ENCODE assay signal across 19 mouse cellular contexts in the genomic region with DNA sequence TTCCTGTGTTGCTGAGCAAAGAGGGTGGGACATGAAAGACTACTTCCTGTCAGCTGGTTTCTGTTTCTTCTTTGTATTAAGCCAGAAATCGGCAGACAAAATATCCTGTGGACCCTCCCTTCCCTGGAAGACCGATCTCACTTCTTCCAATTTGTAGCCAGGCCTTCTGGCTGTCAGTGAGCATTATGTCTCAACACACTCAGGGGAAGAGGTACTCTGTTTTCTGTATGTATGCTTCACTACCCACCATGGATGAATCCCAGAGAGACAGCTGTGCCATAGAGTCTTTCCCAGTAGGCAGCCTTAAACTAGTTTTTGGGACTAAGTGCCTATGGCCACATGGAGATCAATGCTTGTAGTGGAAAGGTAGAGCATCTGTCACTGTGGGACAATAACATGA.
DNase-seq lines count a peak whose midpoint lies in the region; ATAC-seq and TF ChIP-seq lines count a peak whose summit lies in the region.
"Had no signal": no experiment of that assay in that cellular context is flagged by ENCODE, and none has a peak within 500 bp of the region (broad histone marks: within the 10 kb centered on the region; RNA-seq: fewer than 3 reads in every experiment).

No protein-coding gene starts in this region.

- no peaks in the 10 kb centered on the region; the same call in 1 of the 2 replicates for H3K4me1 ChIP-seq in kidney, adult 2 months (ENCODE audit: control insufficient read depth, insufficient read depth, low read length)
- H3K4me1 ChIP-seq in kidney, embryonic 15.5 days = no peaks in the 10 kb centered on the region
- no peaks in the 10 kb centered on the region for H3K4me1 ChIP-seq in midbrain, postnatal 0 days (ENCODE audit: insufficient read depth, low read length)
- no peaks in the 10 kb centered on the region for H3K4me1 ChIP-seq in midbrain, embryonic 11.5 days (ENCODE audit: control insufficient read depth, insufficient read depth, low read length)
- H3K4me1 ChIP-seq: forebrain, embryonic 12.5 days; intestine, embryonic 15.5 days; liver, embryonic 15.5 days; neural tube, embryonic 15.5 days; stomach, embryonic 15.5 days had no signal

- H3K9ac ChIP-seq in kidney, embryonic 15.5 days = no peak overlapping the region
- no peak overlapping the region for H3K9ac ChIP-seq in midbrain, postnatal 0 days (replicated peaks; ENCODE audit: low read length, poor library complexity, severe bottlenecking)
- no peak overlapping the region for H3K9ac ChIP-seq in midbrain, embryonic 11.5 days (ENCODE audit: low read length)
- H3K9ac ChIP-seq: forebrain, embryonic 12.5 days; intestine, embryonic 15.5 days; limb, embryonic 15.5 days; liver, embryonic 15.5 days; neural tube, embryonic 15.5 days; stomach, embryonic 15.5 days had no signal

- no peak for TF ChIP-seq CTCF in kidney, adult 2 months (conservative IDR thresholded peaks at IDR 0.05; ENCODE audit: insufficient read depth, insufficient read length, low read depth, low read length)
- TF ChIP-seq CTCF in midbrain, postnatal 0 days (IDR thresholded peaks at IDR 0.05) = no peak

- intact Hi-C loops in heart, postnatal 36 days (cut with DNase I) = loop anchor here (5.0 kb wide), 1 partner anchor 74 kb away; no protein-coding TSS in a partner anchor

- no peak for ATAC-seq in kidney, embryonic 15.5 days (replicated peaks; ENCODE audit: low FRiP score)
- no peak for ATAC-seq in midbrain, postnatal 0 days (ENCODE audit: low FRiP score)
- no peak for ATAC-seq in midbrain, embryonic 11.5 days (ENCODE audit: low FRiP score)
- no peak for ATAC-seq in granulocyte monocyte progenitor cell, adult 5-6 weeks (replicated peaks; ENCODE audit: poor library complexity, severe bottlenecking)
- ATAC-seq: intestine, embryonic 15.5 days had no signal

- H3K36me3 ChIP-seq in kidney, adult 2 months (ENCODE audit: control insufficient read depth, insufficient read depth, low read length) = no peaks in the 10 kb centered on the region
- H3K36me3 ChIP-seq in kidney, embryonic 15.5 days = no peaks in the 10 kb centered on the region
- H3K36me3 ChIP-seq in midbrain, postnatal 0 days (ENCODE audit: insufficient read depth, low read length) = no peaks in the 10 kb centered on the region
- no peaks in the 10 kb centered on the region for H3K36me3 ChIP-seq in midbrain, embryonic 11.5 days (ENCODE audit: control insufficient read depth, insufficient read depth, low read length)
- H3K36me3 ChIP-seq: forebrain, embryonic 12.5 days; intestine, embryonic 15.5 days; limb, embryonic 15.5 days; liver, embryonic 15.5 days; neural tube, embryonic 15.5 days; stomach, embryonic 15.5 days had no signal

- no peak overlapping the region for H3K27ac ChIP-seq in kidney, adult 2 months (ENCODE audit: insufficient read depth, low read depth, low read length)
- no peak overlapping the region for H3K27ac ChIP-seq in kidney, embryonic 15.5 days
- H3K27ac ChIP-seq in midbrain, postnatal 0 days (ENCODE audit: low read depth, low read length) = no peak overlapping the region
- H3K27ac ChIP-seq in midbrain, embryonic 11.5 days (ENCODE audit: low read depth, low read length) = no peak overlapping the region
- H3K27ac ChIP-seq: forebrain, embryonic 12.5 days; intestine, embryonic 15.5 days; limb, embryonic 15.5 days; liver, embryonic 15.5 days; neural tube, embryonic 15.5 days; stomach, embryonic 15.5 days had no signal

- no peaks in the 10 kb centered on the region for H3K27me3 ChIP-seq in kidney, adult 2 months (replicated peaks; ENCODE audit: control insufficient read depth, insufficient read depth, low read length)
- H3K27me3 ChIP-seq in kidney, embryonic 15.5 days = no peaks in the 10 kb centered on the region
- no peaks in the 10 kb centered on the region for H3K27me3 ChIP-seq in midbrain, postnatal 0 days (ENCODE audit: insufficient read depth, low read length)
- H3K27me3 ChIP-seq in midbrain, embryonic 11.5 days (ENCODE audit: control insufficient read depth, insufficient read depth, low read length) = no peaks in the 10 kb centered on the region
- H3K27me3 ChIP-seq: forebrain, embryonic 12.5 days; intestine, embryonic 15.5 days; limb, embryonic 15.5 days; liver, embryonic 15.5 days; neural tube, embryonic 15.5 days; stomach, embryonic 15.5 days had no signal

- WGBS in kidney, adult 2 months = 44% methylated on average over 2 of the region's 2 CpGs
- 68% methylated on average over 2 of the region's 2 CpGs for WGBS in kidney, embryonic 15.5 days
- WGBS in midbrain, postnatal 0 days = 64% methylated on average over 2 of the region's 2 CpGs
- 76% methylated on average over 2 of the region's 2 CpGs for WGBS in midbrain, embryonic 11.5 days

- H3K9me3 ChIP-seq in kidney, embryonic 15.5 days (replicated peaks) = no peaks in the 10 kb centered on the region
- no peaks in the 10 kb centered on the region for H3K9me3 ChIP-seq in midbrain, postnatal 0 days (ENCODE audit: low read length)
- no peaks in the 10 kb centered on the region for H3K9me3 ChIP-seq in midbrain, embryonic 11.5 days (ENCODE audit: control insufficient read depth, low read length)
- H3K9me3 ChIP-seq: forebrain, embryonic 12.5 days; intestine, embryonic 15.5 days; limb, embryonic 15.5 days; liver, embryonic 15.5 days; neural tube, embryonic 15.5 days; stomach, embryonic 15.5 days had no signal

- no peak overlapping the region for H3K4me3 ChIP-seq in kidney, adult 2 months (ENCODE audit: insufficient read depth, low read depth, low read length)
- no peak overlapping the region for H3K4me3 ChIP-seq in kidney, embryonic 15.5 days (replicated peaks)
- H3K4me3 ChIP-seq in midbrain, postnatal 0 days (ENCODE audit: low read depth, low read length) = no peak overlapping the region
- H3K4me3 ChIP-seq in midbrain, embryonic 11.5 days (ENCODE audit: low read depth, low read length) = no peak overlapping the region
- H3K4me3 ChIP-seq: forebrain, embryonic 12.5 days; intestine, embryonic 15.5 days; limb, embryonic 15.5 days; liver, embryonic 15.5 days; neural tube, embryonic 15.5 days; stomach, embryonic 15.5 days had no signal

- DNase-seq in heart, adult 18-20 months = peak; percentile 9 to 32
- no peak for DNase-seq in heart, postnatal 36 days
- DNase-seq in kidney, adult 2 months = peak; percentile 31
- DNase-seq in midbrain, postnatal 0 days (ENCODE audit: low spot score) = peak; percentile 19
- no peak for DNase-seq in midbrain, embryonic 11.5 days (ENCODE audit: low spot score, missing footprints)
- DNase-seq: adrenal gland, postnatal 25 days; B cell, adult 2 months; cerebellum, adult 18-20 months; kidney, postnatal 25 days; midbrain, embryonic 14.5 days; thymus, adult 18-20 months had no signal

- no peak for TF ChIP-seq POLR2A in kidney, adult 2 months (IDR thresholded peaks at IDR 0.05; ENCODE audit: low read depth, low read length)

- no peak overlapping the region for H3K4me2 ChIP-seq in kidney, embryonic 15.5 days
- no peak overlapping the region for H3K4me2 ChIP-seq in midbrain, postnatal 0 days (ENCODE audit: low read depth, low read length, poor library complexity, severe bottlenecking)
- no peak overlapping the region for H3K4me2 ChIP-seq in midbrain, embryonic 11.5 days
- H3K4me2 ChIP-seq: forebrain, embryonic 12.5 days; intestine, embryonic 15.5 days; limb, embryonic 15.5 days; liver, embryonic 15.5 days; neural tube, embryonic 15.5 days; stomach, embryonic 15.5 days had no signal

Comparison
In these comparisons a context has a peak if more than half of its experiments do, and no peak if none do; other contexts are left out.
1. DNase-seq: peak in heart, adult 18-20 months (2 of 2), kidney, adult 2 months (single experiment) and midbrain, postnatal 0 days (single experiment); none in heart, postnatal 36 days (0 of 2) and midbrain, embryonic 11.5 days (single experiment).